Mouse (Mus musculus): ENCODE data around the gene Eif4g1. TPM values are rescaled to one million over a fixed set of nuclear protein-coding genes. Genes with fewer than 3 reads are reported as not detected.
A peak's percentile ranks its signal among the peaks of the same experiment; 100 is the strongest.

Eif4g1 gene
- polyA plus RNA-seq, 1 experiment, result 269 TPM

- DNase-seq (ENCODE audit: low read depth), result peak; percentile 90
- TF ChIP-seq POLR2A (IDR thresholded peaks at IDR 0.05; ENCODE audit: borderline replicate concordance, extremely low read depth, insufficient read depth, insufficient read length, poor library complexity, severe bottlenecking), result no peak
Measured at GRCm38 (mm10) chr16:20638367-20638766, 29.7 kb upstream of the Eif4g1 start.

DNA sequence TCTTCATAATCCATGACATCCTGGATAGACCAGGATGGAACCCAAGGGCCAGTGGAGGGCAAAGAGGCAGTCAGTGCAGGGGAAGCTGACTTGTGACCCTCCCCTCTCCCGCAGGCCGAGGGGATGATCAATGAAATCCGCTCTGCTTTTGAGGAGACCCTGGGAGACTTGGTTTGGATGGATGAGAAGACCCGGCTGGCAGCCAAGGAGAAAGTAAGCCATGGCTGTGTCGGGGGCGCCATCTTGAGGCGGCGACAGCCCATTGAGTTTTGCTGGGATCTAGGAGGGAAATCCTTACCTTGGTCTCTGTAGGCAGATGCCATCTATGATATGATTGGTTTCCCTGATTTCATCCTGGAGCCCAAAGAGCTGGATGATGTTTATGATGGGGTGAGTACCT lies 26.0 kb upstream of the Eif4g1 start:
- DNase-seq (ENCODE audit: low read depth), result peak; percentile 85
- TF ChIP-seq POLR2A (IDR thresholded peaks at IDR 0.05; ENCODE audit: borderline replicate concordance, extremely low read depth, insufficient read depth, insufficient read length, poor library complexity, severe bottlenecking), result no peak
- peak; percentile 82 for TF ChIP-seq CTCF (IDR thresholded peaks at IDR 0.05; ENCODE audit: borderline replicate concordance, extremely low read depth, insufficient read depth, insufficient read length)

GRCm38 (mm10) chr16:20643911-20644310 lies 24.2 kb upstream of the Eif4g1 start:
- DNase-seq (ENCODE audit: low read depth), result no peak
- TF ChIP-seq CTCF (IDR thresholded peaks at IDR 0.05; ENCODE audit: borderline replicate concordance, extremely low read depth, insufficient read depth, insufficient read length) (no peak), POLR2A (IDR thresholded peaks at IDR 0.05; ENCODE audit: borderline replicate concordance, extremely low read depth, insufficient read depth, insufficient read length, poor library complexity, severe bottlenecking) (no peak)

- TF ChIP-seq POLR2A (IDR thresholded peaks at IDR 0.05; ENCODE audit: borderline replicate concordance, extremely low read depth, insufficient read depth, insufficient read length, poor library complexity, severe bottlenecking), result peak; percentile 63; the same call in 1 of the 2 replicates
- TF ChIP-seq CTCF (IDR thresholded peaks at IDR 0.05; ENCODE audit: borderline replicate concordance, extremely low read depth, insufficient read depth, insufficient read length), result no peak
- peak; percentile 98 for DNase-seq (ENCODE audit: low read depth)
Measured at GRCm38 (mm10) chr16:20651076-20651946, 16.8 kb upstream of the Eif4g1 start, which contains the start of gene Psmd2. Psmd2 (plus strand) TSS chr16:20651652.

DNA sequence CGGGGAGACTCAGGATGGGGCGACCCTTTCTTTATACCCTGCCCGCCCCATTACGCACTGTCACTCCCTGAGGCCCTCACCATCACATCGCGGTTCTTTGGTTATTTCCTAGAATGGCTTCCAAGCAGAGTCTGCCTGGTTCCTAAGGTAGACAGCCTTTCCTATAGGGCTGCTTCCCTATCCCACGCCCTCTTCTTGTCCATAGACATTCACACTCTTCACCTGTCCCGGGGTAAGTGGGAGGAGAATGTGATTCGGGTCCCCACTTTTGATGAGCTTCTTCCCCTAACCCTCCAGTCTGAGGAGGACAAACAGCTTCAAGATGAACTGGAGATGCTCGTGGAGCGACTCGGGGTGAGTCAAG lies 16.2 kb upstream of the Eif4g1 start:
- DNase-seq (ENCODE audit: low read depth), result no peak
- TF ChIP-seq POLR2A (IDR thresholded peaks at IDR 0.05; ENCODE audit: borderline replicate concordance, extremely low read depth, insufficient read depth, insufficient read length, poor library complexity, severe bottlenecking), result no peak
- TF ChIP-seq CTCF (IDR thresholded peaks at IDR 0.05; ENCODE audit: borderline replicate concordance, extremely low read depth, insufficient read depth, insufficient read length), result no peak

GRCm38 (mm10) chr16:20653315-20653714 lies 14.8 kb upstream of the Eif4g1 start:
- no peak for DNase-seq (ENCODE audit: low read depth)
- TF ChIP-seq CTCF (IDR thresholded peaks at IDR 0.05; ENCODE audit: borderline replicate concordance, extremely low read depth, insufficient read depth, insufficient read length) (no peak), POLR2A (IDR thresholded peaks at IDR 0.05; ENCODE audit: borderline replicate concordance, extremely low read depth, insufficient read depth, insufficient read length, poor library complexity, severe bottlenecking) (no peak)

DNA sequence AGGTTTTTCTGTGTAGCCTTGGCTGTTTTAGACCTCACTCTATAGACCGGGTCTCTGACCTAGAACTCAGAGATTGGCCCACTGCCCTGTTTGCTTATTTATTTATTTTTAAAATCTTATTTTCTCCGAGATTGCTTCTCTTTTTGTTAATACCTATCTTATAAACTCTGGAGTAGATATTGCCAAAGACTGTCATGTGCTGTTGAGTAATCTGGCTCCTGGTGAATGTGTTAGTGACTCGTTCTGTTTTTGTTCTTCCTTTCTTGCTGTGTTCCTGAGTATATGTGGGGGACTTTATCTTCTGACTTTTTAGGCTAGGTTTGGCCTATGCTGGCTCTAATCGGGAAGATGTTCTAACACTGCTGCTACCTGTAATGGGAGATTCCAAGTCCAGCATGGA lies 10.5 kb upstream of the Eif4g1 start:
- TF ChIP-seq POLR2A (IDR thresholded peaks at IDR 0.05; ENCODE audit: borderline replicate concordance, extremely low read depth, insufficient read depth, insufficient read length, poor library complexity, severe bottlenecking) (no peak), CTCF (IDR thresholded peaks at IDR 0.05; ENCODE audit: borderline replicate concordance, extremely low read depth, insufficient read depth, insufficient read length) (no peak)
- DNase-seq (ENCODE audit: low read depth), result no peak

GRCm38 (mm10) chr16:20670291-20670690 lies 2.2 kb downstream of the Eif4g1 start:
- TF ChIP-seq POLR2A (IDR thresholded peaks at IDR 0.05; ENCODE audit: borderline replicate concordance, extremely low read depth, insufficient read depth, insufficient read length, poor library complexity, severe bottlenecking) (no peak), CTCF (IDR thresholded peaks at IDR 0.05; ENCODE audit: borderline replicate concordance, extremely low read depth, insufficient read depth, insufficient read length) (no peak)
- DNase-seq (ENCODE audit: low read depth), result no peak

GRCm38 (mm10) chr16:20671886-20672285 lies 3.8 kb downstream of the Eif4g1 start:
- DNase-seq (ENCODE audit: low read depth), result no peak
- TF ChIP-seq POLR2A (IDR thresholded peaks at IDR 0.05; ENCODE audit: borderline replicate concordance, extremely low read depth, insufficient read depth, insufficient read length, poor library complexity, severe bottlenecking) (no peak), CTCF (IDR thresholded peaks at IDR 0.05; ENCODE audit: borderline replicate concordance, extremely low read depth, insufficient read depth, insufficient read length) (no peak)

GRCm38 (mm10) chr16:20672500-20672902 lies 4.4 kb downstream of the Eif4g1 start:
- DNase-seq (ENCODE audit: low read depth), result peak; percentile 98
- TF ChIP-seq POLR2A (IDR thresholded peaks at IDR 0.05; ENCODE audit: borderline replicate concordance, extremely low read depth, insufficient read depth, insufficient read length, poor library complexity, severe bottlenecking), result peak; percentile 67
- no peak for TF ChIP-seq CTCF (IDR thresholded peaks at IDR 0.05; ENCODE audit: borderline replicate concordance, extremely low read depth, insufficient read depth, insufficient read length)

DNA sequence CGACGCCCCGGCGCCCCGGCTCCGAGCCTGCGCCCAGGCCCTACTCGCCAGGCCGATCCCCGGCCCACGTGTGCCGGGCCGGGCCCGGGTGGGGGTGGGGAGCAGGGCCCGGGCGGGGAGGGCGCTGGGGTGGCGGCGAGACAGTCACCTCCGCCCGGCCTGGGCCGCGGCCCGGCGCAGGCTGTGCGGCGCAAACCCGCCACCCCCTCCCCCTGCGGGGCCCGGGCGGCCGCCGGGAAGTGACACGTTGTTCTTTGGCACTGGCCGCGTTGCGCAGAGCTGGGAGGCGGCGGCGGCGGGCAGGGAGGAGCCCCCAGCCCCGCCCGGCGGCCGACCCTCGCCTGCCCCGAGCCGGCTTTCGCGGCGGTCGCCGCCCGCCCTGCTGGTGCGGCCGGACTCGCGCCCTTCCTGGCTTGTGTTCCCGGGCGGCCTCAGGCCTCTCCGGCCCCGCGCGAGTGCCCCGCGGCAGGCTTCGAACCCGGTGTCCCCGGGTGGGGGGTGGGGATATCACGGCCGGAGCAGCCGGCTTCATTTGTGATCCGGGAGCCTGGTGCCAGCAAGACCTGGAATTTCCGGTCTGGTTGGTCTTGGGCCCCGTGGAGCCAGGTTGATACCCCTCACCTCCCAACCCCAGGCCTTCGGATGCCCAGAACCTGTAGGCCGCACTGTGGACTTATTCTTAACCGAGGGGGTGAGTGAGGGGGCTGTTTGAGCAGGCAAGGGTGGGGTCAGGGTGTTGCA lies 5.0 kb downstream of the Eif4g1 start:
- no peak for TF ChIP-seq POLR2A (IDR thresholded peaks at IDR 0.05; ENCODE audit: borderline replicate concordance, extremely low read depth, insufficient read depth, insufficient read length, poor library complexity, severe bottlenecking)
- DNase-seq (ENCODE audit: low read depth), result peak; percentile 20
